Mouse (Mus musculus): Measurements from ENCODE around the gene Mapk1. TPM values are rescaled to one million over a fixed set of nuclear protein-coding genes. Genes with fewer than 3 reads are reported as not detected.

Mapk1 gene
- 238 TPM for polyA plus RNA-seq (2014; fragmentation: Illumina TruSeq; extraction: RNeasy Lipid Tissue Mini Kit (QIAGEN cat#74804); ENCODE audit: low replicate concordance)

GRCm38 (mm10) chr16:16983131-16983533 lies at the start of gene Mapk1:
Gene Mapk1 (plus strand): TSS chr16:16983382.

GRCm38 (mm10) chr16:17069511-17070443 lies 86.6 kb downstream of the Mapk1 start, which contains the start of gene Ypel1:
Gene Ypel1 (plus strand): TSS chr16:17069696.

Other genes starting within 250 kb of the Mapk1 start
- gene Spag6l, start 153.9 kb upstream of the Mapk1 start, polyA plus RNA-seq (2014; fragmentation: Illumina TruSeq; extraction: RNeasy Lipid Tissue Mini Kit (QIAGEN cat#74804); ENCODE audit: low replicate concordance), result 0.15 TPM
- not detected for gene Igll1, start 119.4 kb upstream of the Mapk1 start, polyA plus RNA-seq (2014; fragmentation: Illumina TruSeq; extraction: RNeasy Lipid Tissue Mini Kit (QIAGEN cat#74804); ENCODE audit: low replicate concordance)
- 8.6 TPM for gene Top3b, start 112.6 kb upstream of the Mapk1 start, polyA plus RNA-seq (2014; fragmentation: Illumina TruSeq; extraction: RNeasy Lipid Tissue Mini Kit (QIAGEN cat#74804); ENCODE audit: low replicate concordance)
- gene Vpreb1, start 112.5 kb upstream of the Mapk1 start, polyA plus RNA-seq (2014; fragmentation: Illumina TruSeq; extraction: RNeasy Lipid Tissue Mini Kit (QIAGEN cat#74804); ENCODE audit: low replicate concordance), result not detected
- gene Ppm1f, start 86.9 kb upstream of the Mapk1 start, polyA plus RNA-seq (2014; fragmentation: Illumina TruSeq; extraction: RNeasy Lipid Tissue Mini Kit (QIAGEN cat#74804); ENCODE audit: low replicate concordance), result 0.97 TPM
- gene Ypel1, start 86.3 kb downstream of the Mapk1 start, polyA plus RNA-seq (2014; fragmentation: Illumina TruSeq; extraction: RNeasy Lipid Tissue Mini Kit (QIAGEN cat#74804); ENCODE audit: low replicate concordance), result 0.26 TPM
- 123 TPM for gene Ppil2, start 127.9 kb downstream of the Mapk1 start, polyA plus RNA-seq (2014; fragmentation: Illumina TruSeq; extraction: RNeasy Lipid Tissue Mini Kit (QIAGEN cat#74804); ENCODE audit: low replicate concordance)
- not detected for gene 2610318N02Rik, start 141.8 kb downstream of the Mapk1 start, polyA plus RNA-seq (2014; fragmentation: Illumina TruSeq; extraction: RNeasy Lipid Tissue Mini Kit (QIAGEN cat#74804); ENCODE audit: low replicate concordance)
- 8.6 TPM for gene Sdf2l1, start 149.0 kb downstream of the Mapk1 start, polyA plus RNA-seq (2014; fragmentation: Illumina TruSeq; extraction: RNeasy Lipid Tissue Mini Kit (QIAGEN cat#74804); ENCODE audit: low replicate concordance)
- gene Ydjc, start 161.2 kb downstream of the Mapk1 start, polyA plus RNA-seq (2014; fragmentation: Illumina TruSeq; extraction: RNeasy Lipid Tissue Mini Kit (QIAGEN cat#74804); ENCODE audit: low replicate concordance), result not detected
- 1.7 TPM for gene Ccdc116, start 163.8 kb downstream of the Mapk1 start, polyA plus RNA-seq (2014; fragmentation: Illumina TruSeq; extraction: RNeasy Lipid Tissue Mini Kit (QIAGEN cat#74804); ENCODE audit: low replicate concordance)
- gene Ube2l3, start 219.3 kb downstream of the Mapk1 start, polyA plus RNA-seq (2014; fragmentation: Illumina TruSeq; extraction: RNeasy Lipid Tissue Mini Kit (QIAGEN cat#74804); ENCODE audit: low replicate concordance), result 200 TPM
- gene Rimbp3, start 225.2 kb downstream of the Mapk1 start, polyA plus RNA-seq (2014; fragmentation: Illumina TruSeq; extraction: RNeasy Lipid Tissue Mini Kit (QIAGEN cat#74804); ENCODE audit: low replicate concordance), result not detected